Mouse (Mus musculus) hindbrain, embryonic 12.5 days (tissue): ENCODE measurements around the gene Gnat2. TPM values are rescaled to one million over a fixed set of nuclear protein-coding genes. Genes with fewer than 3 reads are reported as not detected.

Source experiments
- polyA plus RNA-seq: library from polyadenylated mRNA; unstranded; fragments of >200 nt; fragmentation: Nextera tagmentation; extraction: Ambion mirVana; gene quantifications from 2 replicates; pipeline ENCODE4 v1.2.1, GENCODE M21; 2016

Gene Gnat2
- polyA plus RNA-seq, 1 experiment from 2014 or later, result 0.37 TPM

Other genes starting within 250 kb of the Gnat2 start
- not detected in 2 replicates for gene Eps8l3, start 215.6 kb upstream of the Gnat2 start, polyA plus RNA-seq
- gene Gstm5, start 197.0 kb upstream of the Gnat2 start, polyA plus RNA-seq, result 203 and 230 TPM in 2 replicates
- gene Gstm7, start 161.0 kb upstream of the Gnat2 start, polyA plus RNA-seq, result 71.9 and 73.7 TPM in 2 replicates
- gene Gstm6, start 149.0 kb upstream of the Gnat2 start, polyA plus RNA-seq, result 6.2 and 7.9 TPM in 2 replicates
- not detected in 2 replicates for gene Gstm3, start 123.5 kb upstream of the Gnat2 start, polyA plus RNA-seq
- gene Gstm2, start 106.3 kb upstream of the Gnat2 start, polyA plus RNA-seq, result 23.3 and 23.4 TPM in 2 replicates
- 24.1 and 26.8 TPM in 2 replicates for gene Gstm1, start 74.8 kb upstream of the Gnat2 start, polyA plus RNA-seq
- gene Gstm4, start 47.9 kb upstream of the Gnat2 start, polyA plus RNA-seq, result 12.1 and 12.5 TPM in 2 replicates
- gene Ampd2, start 6.1 kb upstream of the Gnat2 start, polyA plus RNA-seq, result 46.5 and 50.2 TPM in 2 replicates
- gene Gnai3, start 53.4 kb downstream of the Gnat2 start, polyA plus RNA-seq, result 193 and 201 TPM in 2 replicates
- 0.72 and 1.2 TPM in 2 replicates for gene Gpr61, start 62.1 kb downstream of the Gnat2 start, polyA plus RNA-seq
- 10.7 and 13.1 TPM in 2 replicates for gene Amigo1, start 93.5 kb downstream of the Gnat2 start, polyA plus RNA-seq
- 5.0 and 5.6 TPM in 2 replicates for gene Cyb561d1, start 108.4 kb downstream of the Gnat2 start, polyA plus RNA-seq
- 27.6 and 29.6 TPM in 2 replicates for gene Atxn7l2, start 118.1 kb downstream of the Gnat2 start, polyA plus RNA-seq
- 0.58 and 0.72 TPM in 2 replicates for gene Sypl2, start 133.9 kb downstream of the Gnat2 start, polyA plus RNA-seq
- gene Psma5, start 164.1 kb downstream of the Gnat2 start, polyA plus RNA-seq, result 205 and 218 TPM in 2 replicates
- 35.0 TPM in 2 replicates for gene Sort1, start 191.3 kb downstream of the Gnat2 start, polyA plus RNA-seq